Mouse (Mus musculus) gastrocnemius, postnatal 4 days (tissue): ENCODE results near the gene Ksr2. TPM values are rescaled to one million over a fixed set of nuclear protein-coding genes. Genes with fewer than 3 reads are reported as not detected.
"Not testable (repeated sequence)": the region's sequence is repeated elsewhere in the genome, so short reads cannot be mapped to it uniquely, and the experiment has no call there.

Experiments used
- DNase-seq, 2 experiments: peaks; one replicate each; pipeline ENCODE4 v3.0.0; 2021 to 2022; ENCODE audit warnings: low spot score in 2 of 2, mixed read lengths in 2 of 2
- total RNA-seq, 2 experiments: library from RNA; stranded (reverse); gene quantifications; 2 replicates each; pipeline ENCODE4 v1.2.3; 2021

Gene Ksr2
- total RNA-seq, 2 experiments from 2014 or later, result 0.22 to 0.23 TPM

- no peak for DNase-seq
These were observed 194.0 kb downstream of the Ksr2 start for GRCm38 (mm10) chr5:117607761-117608309.

- DNase-seq, result peak; percentile 60 to 69
These were observed 200.7 kb downstream of the Ksr2 start for GRCm38 (mm10) chr5:117614331-117615024.

GRCm38 (mm10) chr5:117620292-117620691 lies 206.5 kb downstream of the Ksr2 start:
- DNase-seq, result no peak

GRCm38 (mm10) chr5:117622221-117622620 lies 208.4 kb downstream of the Ksr2 start:
- no peak for DNase-seq

- not testable (repeated sequence) for DNase-seq
These were observed 209.4 kb downstream of the Ksr2 start for GRCm38 (mm10) chr5:117623206-117623605.

- no peak for DNase-seq
These were observed 213.1 kb downstream of the Ksr2 start for GRCm38 (mm10) chr5:117626907-117627306.

GRCm38 (mm10) chr5:117628351-117628750 lies 214.6 kb downstream of the Ksr2 start:
- peak in 1 of 2 experiments; percentile 26 for DNase-seq

- DNase-seq, result no peak
These were observed 215.8 kb downstream of the Ksr2 start for GRCm38 (mm10) chr5:117629570-117629969.

GRCm38 (mm10) chr5:117635211-117635610 lies 221.4 kb downstream of the Ksr2 start:
- no peak for DNase-seq

- DNase-seq, result no peak
These were observed 222.0 kb downstream of the Ksr2 start for GRCm38 (mm10) chr5:117635838-117636237.

GRCm38 (mm10) chr5:117641585-117641984 lies 227.8 kb downstream of the Ksr2 start:
- DNase-seq, result no peak

- DNase-seq, result no peak
These were observed 237.6 kb downstream of the Ksr2 start for GRCm38 (mm10) chr5:117651238-117651886.

GRCm38 (mm10) chr5:117658641-117659040 lies 244.8 kb downstream of the Ksr2 start:
- DNase-seq, result no peak

- no peak for DNase-seq
These were observed 245.8 kb downstream of the Ksr2 start for GRCm38 (mm10) chr5:117659596-117659995.

GRCm38 (mm10) chr5:117665181-117665580 lies 251.4 kb downstream of the Ksr2 start:
- DNase-seq, result no peak

- DNase-seq, result no peak
These were observed 253.5 kb downstream of the Ksr2 start for GRCm38 (mm10) chr5:117667314-117667713.

GRCm38 (mm10) chr5:117669265-117669664 lies 255.5 kb downstream of the Ksr2 start:
- DNase-seq, result no peak

- no peak for DNase-seq
These were observed 256.0 kb downstream of the Ksr2 start for GRCm38 (mm10) chr5:117669843-117670242.

GRCm38 (mm10) chr5:117671362-117671761 lies 257.6 kb downstream of the Ksr2 start:
- DNase-seq, result no peak

- no peak for DNase-seq
These were observed 262.0 kb downstream of the Ksr2 start for GRCm38 (mm10) chr5:117675840-117676239.

GRCm38 (mm10) chr5:117677231-117677630 lies 263.4 kb downstream of the Ksr2 start:
- DNase-seq, result no peak

- DNase-seq, result no peak
These were observed 264.6 kb downstream of the Ksr2 start for GRCm38 (mm10) chr5:117678371-117678770.
